Mouse (Mus musculus) intestine, postnatal 0 days (tissue): ENCODE results near the gene Podnl1. TPM values are rescaled to one million over a fixed set of nuclear protein-coding genes. Genes with fewer than 3 reads are reported as not detected.

Experiments
- ATAC-seq: fragments of 200-750 bp; cut with Nextera tagmentation; 2 replicates; pipeline ENCODE4 v1.8.0; 2017; ENCODE audit warnings: mild to moderate bottlenecking, moderate TSS enrichment, moderate library complexity
- H3K27ac ChIP-seq: fragments of 300-500 bp; sonication (generic); 2 replicates; pipeline ENCODE4 v1.5.1; 2014; ENCODE audit warnings: mild to moderate bottlenecking, low read depth, low read length, moderate library complexity
- H3K27me3 ChIP-seq: fragments of 300-500 bp; sonication (generic); replicated peaks from 2 replicates; pipeline ENCODE4 v1.6.1; 2014; ENCODE audit warnings: low read length, mixed read lengths; ENCODE audit not compliant: control insufficient read depth, insufficient read depth
- H3K36me3 ChIP-seq: fragments of 300-500 bp; sonication (generic); 2 replicates; pipeline ENCODE4 v1.6.1; 2014; ENCODE audit warnings: mild to moderate bottlenecking, moderate library complexity; ENCODE audit not compliant: control insufficient read depth, insufficient read depth
- H3K4me1 ChIP-seq: fragments of 300-500 bp; sonication (generic); replicated peaks from 2 replicates; pipeline ENCODE4 v1.6.1; 2014; ENCODE audit warnings: antibody characterized with exemption, low read length, mixed read lengths; ENCODE audit not compliant: control insufficient read depth, insufficient read depth
- H3K4me2 ChIP-seq: fragments of 300-500 bp; sonication (generic); replicated peaks from 2 replicates; pipeline ENCODE4 v1.6.1; 2014; ENCODE audit warnings: low read depth, mild to moderate bottlenecking, moderate library complexity
- H3K4me3 ChIP-seq: fragments of 300-500 bp; sonication (generic); 2 replicates; pipeline ENCODE4 v1.5.1; 2014; ENCODE audit warnings: low read depth, low read length
- H3K9ac ChIP-seq: fragments of 300-500 bp; sonication (generic); 2 replicates; pipeline ENCODE4 v1.6.1; 2014; ENCODE audit warnings: mild to moderate bottlenecking, low read depth, low read length
- H3K9me3 ChIP-seq: fragments of 300-500 bp; sonication (generic); 2 replicates; pipeline ENCODE4 v1.6.1; 2016; ENCODE audit warnings: mixed run types; ENCODE audit not compliant: control insufficient read depth
- CTCF ChIP-seq: sonication (generic); IDR thresholded peaks from 2 replicates; pipeline ENCODE4 v1.5.1; 2016; ENCODE audit warnings: low read depth, mild to moderate bottlenecking, control low read depth, antibody characterized with exemption, moderate library complexity
- WGBS: fragments of 180-500 bp; shearing (Covaris S2); extraction: QIAGEN DNeasy Blood & Tissue Kit; methylation state at CpG from one replicate; pipeline ENCODE4 v1.1.7; 2014; 5-methylcytosine and 5-hydroxymethylcytosine counted together
- polyA plus RNA-seq: library from polyadenylated mRNA; unstranded; fragments of >200 nt; fragmentation: Nextera tagmentation; extraction: Ambion mirVana; gene quantifications from 2 replicates; pipeline ENCODE4 v1.2.1, GENCODE M21; 2015

Gene Podnl1
- polyA plus RNA-seq, 1 experiment from 2014 or later = 0.29 TPM

DNA sequence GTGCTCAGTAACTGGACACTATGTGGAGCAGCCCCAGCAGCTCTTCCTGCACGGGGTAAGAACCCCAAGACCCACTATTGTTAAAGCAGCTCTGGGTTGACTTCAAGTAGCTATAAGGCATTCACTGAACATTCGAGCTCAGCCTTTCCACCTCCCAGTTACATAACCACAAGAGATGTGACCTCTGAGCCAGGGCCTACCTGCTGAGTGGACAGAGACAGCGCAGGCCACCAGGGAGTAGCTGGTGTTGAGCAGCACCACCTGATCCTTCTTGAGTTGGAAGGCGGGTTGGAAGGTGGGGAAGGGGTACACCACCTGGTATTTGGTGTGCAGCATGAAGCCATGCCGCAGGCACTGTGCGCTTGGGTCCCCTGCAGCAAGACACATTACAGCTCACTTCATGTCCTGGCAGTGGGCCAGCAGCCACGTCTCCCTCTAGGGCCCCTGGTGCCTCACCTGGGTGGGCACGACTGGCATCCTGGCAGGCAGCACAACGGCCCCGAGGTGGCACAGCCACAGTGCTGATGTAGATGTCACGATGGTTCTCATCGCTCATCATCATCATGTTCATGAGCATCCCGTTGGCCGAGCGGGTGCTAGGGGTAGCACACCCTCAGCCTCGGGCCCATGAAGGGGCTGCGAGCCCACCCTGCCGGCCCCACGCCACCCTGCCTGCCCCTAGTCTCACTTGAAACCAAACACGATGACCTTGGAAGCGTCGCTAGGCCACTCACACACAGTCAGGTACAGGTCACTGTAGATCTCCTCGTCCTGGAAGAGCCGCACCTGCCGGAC lies 24.1 kb upstream of the Podnl1 start:
- Histone ChIP-seq H3K27ac (no peak overlapping the region), H3K27me3 (no peaks in the 10 kb centered on the region), H3K9ac (no peak overlapping the region), H3K9me3 (no peaks in the 10 kb centered on the region), H3K4me2 (no peak overlapping the region), H3K4me3 (no peak overlapping the region), H3K36me3 (peaks cover 34% of the 10 kb centered on the region), H3K4me1 (peaks cover 11% of the 10 kb centered on the region; the same call in 1 of the 2 replicates)
- no peak for TF ChIP-seq CTCF
- 89% methylated on average over 25 of the region's 25 CpGs for WGBS
- ATAC-seq = no peak

DNA sequence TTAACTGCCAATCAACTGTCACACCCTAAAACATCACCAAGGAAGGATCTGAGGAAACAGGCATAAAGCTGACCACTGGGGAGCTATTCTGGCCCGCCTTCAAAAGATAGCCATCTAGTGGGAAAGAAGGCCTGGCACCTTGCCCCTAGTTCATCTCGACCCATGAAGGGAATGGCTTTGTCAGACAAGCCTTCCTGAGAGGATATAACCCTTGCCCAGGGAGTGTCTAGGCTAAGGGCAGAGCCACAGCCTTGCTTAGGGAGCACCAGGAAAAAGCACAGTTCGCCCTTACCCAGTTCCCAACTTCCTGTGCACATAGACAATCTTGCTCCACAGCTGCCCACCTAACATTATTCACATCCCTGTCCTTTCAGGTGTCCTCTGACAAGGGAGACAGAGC lies 22.2 kb upstream of the Podnl1 start:
- H3K36me3 ChIP-seq = peaks cover 15% of the 10 kb centered on the region
- H3K4me3 ChIP-seq = peak overlapping the region; percentile 79
- H3K27ac ChIP-seq = peak overlapping the region; percentile 86
- TF ChIP-seq CTCF = no peak
- peak overlapping the region; percentile 68 for H3K4me2 ChIP-seq
- H3K9ac ChIP-seq = peak overlapping the region; percentile 78
- WGBS = 22% methylated on average over 3 of the region's 3 CpGs
- peak; percentile 51 for ATAC-seq
- H3K4me1 ChIP-seq = peaks cover 11% of the 10 kb centered on the region; the same call in 1 of the 2 replicates
- H3K27me3 ChIP-seq = no peaks in the 10 kb centered on the region
- H3K9me3 ChIP-seq = no peaks in the 10 kb centered on the region

DNA sequence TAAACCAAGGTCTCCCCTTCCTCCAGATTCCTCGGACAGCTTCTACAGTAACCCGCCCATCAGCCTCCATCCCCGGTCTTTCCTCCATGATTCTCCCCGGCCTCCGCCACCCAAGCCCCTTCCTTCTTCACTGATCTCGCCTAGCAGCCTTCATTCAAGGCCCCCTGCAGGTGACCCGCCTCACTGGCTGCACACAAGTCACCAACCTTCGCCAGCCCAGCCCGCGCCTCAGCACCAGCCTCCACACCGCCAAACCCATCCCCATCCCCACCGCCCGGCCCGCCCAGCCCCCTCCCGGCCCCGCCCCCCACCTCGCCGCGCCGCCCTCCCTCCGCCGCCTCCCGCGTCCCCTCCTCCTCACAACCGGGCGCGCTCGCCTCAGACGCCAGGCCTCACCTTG lies 21.6 kb upstream of the Podnl1 start:
- H3K4me3 ChIP-seq = peak overlapping the region; percentile 79
- no peaks in the 10 kb centered on the region for H3K27me3 ChIP-seq
- H3K9me3 ChIP-seq = no peaks in the 10 kb centered on the region
- peak; percentile 54 for TF ChIP-seq CTCF
- WGBS = 2% methylated on average over 28 of the region's 29 CpGs
- H3K27ac ChIP-seq = peak overlapping the region; percentile 86
- peak overlapping the region; percentile 78 for H3K9ac ChIP-seq
- peaks cover 9% of the 10 kb centered on the region for H3K36me3 ChIP-seq
- peaks cover 11% of the 10 kb centered on the region; the same call in 1 of the 2 replicates for H3K4me1 ChIP-seq
- peak; percentile 44 for ATAC-seq
- H3K4me2 ChIP-seq = peak overlapping the region; percentile 68

DNA sequence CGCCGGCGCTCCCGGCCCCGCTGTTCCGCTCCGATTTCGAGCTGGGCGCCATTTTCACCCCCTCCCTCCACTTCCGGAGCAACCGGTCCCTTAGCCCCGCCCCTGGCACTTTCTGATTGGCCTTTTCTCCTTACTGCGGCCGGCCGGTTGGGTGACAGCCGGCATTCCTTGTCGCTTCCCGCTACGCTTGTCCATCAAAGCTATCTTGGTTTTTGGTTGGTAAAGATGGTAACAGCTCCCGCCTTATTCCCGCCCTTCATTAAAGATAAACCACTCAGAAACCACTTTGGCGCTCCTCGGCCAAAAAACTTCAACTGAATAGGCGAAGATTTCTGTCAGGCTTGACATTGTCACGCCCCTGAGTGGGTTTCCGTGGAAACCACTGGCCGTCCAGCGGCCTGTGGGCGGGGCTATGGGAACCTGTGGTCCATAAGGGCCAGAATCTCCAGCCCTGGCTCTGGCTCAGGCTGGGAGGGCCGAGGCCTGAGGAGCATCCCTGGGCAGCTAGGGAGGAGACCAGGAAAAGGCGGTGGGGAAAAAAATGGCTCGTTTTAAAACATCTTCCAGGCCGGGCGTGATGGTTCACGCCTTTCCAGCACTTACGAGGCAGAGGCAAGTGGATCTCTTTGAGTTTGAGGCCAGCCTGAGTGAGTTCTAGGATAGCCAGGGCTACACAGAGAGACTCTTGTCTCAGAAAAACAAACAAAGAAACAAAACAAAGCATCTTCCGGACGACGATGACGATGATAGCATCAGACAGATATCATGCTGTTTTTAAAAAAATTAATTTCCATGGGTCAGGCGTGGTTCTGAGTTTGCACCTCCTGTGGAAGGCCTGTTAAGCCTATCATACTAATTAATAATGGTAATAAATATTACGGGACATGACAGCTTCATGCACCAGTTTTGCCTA lies 20.8 kb upstream of the Podnl1 start, which contains the start of gene Dcaf15:
Gene Dcaf15, minus strand, starts transcription at position 72 of the 913 bp plus-strand sequence.
- Histone ChIP-seq H3K9ac (peak within 1 kb of the TSS; percentile 78), H3K27ac (peak within 1 kb of the TSS; percentile 86), H3K4me2 (peak within 1 kb of the TSS; percentile 68), H3K4me3 (peak within 1 kb of the TSS; percentile 79), H3K36me3 (peaks cover 1% of the 10 kb centered on the region; the same call in 1 of the 2 replicates), H3K27me3 (no peaks in the 10 kb centered on the region), H3K4me1 (peaks cover 11% of the 10 kb centered on the region; the same call in 1 of the 2 replicates), H3K9me3 (no peaks in the 10 kb centered on the region)
- 8% methylated on average over 42 of the region's 42 CpGs for WGBS
- ATAC-seq = peak; percentile 94
- 0 out of 2 replicates have a peak, but pooled peaks have one; percentile 4 for TF ChIP-seq CTCF

DNA sequence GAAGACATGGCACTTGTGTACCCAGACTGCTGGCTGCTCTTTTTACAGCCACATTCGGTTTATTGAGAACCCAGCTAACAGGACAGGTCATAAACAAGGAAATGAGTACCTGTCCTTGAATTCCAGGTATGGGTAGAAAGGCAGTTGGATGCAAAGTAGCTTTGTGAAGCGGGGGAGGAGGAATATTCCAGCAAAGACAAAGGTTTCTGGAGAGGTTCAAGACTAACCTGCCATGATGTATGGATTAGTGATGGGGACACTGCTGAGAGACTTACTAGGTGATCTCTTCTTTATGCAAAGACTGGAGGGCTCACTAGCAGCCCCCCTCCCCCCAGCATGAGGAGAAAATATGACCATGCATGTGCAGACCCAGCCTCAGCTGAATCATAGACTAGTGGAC lies 20.1 kb upstream of the Podnl1 start:
- Histone ChIP-seq H3K9ac (no peak overlapping the region), H3K4me1 (peaks cover 11% of the 10 kb centered on the region; the same call in 1 of the 2 replicates), H3K27me3 (no peaks in the 10 kb centered on the region), H3K9me3 (no peaks in the 10 kb centered on the region), H3K27ac (no peak overlapping the region), H3K4me3 (no peak overlapping the region), H3K4me2 (no peak overlapping the region), H3K36me3 (no peaks in the 10 kb centered on the region; the same call in 1 of the 2 replicates)
- ATAC-seq = no peak
- 56% methylated on average over 2 of the region's 2 CpGs for WGBS
- TF ChIP-seq CTCF = no peak
